Mouse (Mus musculus): Measurements from ENCODE around the gene Zc3h7b. TPM values are rescaled to one million over a fixed set of nuclear protein-coding genes. Genes with fewer than 3 reads are reported as not detected.

The Zc3h7b gene
- total and polyA plus RNA-seq, 3 experiments = 30.9 to 74.9 (median 65.5) TPM

DNA sequence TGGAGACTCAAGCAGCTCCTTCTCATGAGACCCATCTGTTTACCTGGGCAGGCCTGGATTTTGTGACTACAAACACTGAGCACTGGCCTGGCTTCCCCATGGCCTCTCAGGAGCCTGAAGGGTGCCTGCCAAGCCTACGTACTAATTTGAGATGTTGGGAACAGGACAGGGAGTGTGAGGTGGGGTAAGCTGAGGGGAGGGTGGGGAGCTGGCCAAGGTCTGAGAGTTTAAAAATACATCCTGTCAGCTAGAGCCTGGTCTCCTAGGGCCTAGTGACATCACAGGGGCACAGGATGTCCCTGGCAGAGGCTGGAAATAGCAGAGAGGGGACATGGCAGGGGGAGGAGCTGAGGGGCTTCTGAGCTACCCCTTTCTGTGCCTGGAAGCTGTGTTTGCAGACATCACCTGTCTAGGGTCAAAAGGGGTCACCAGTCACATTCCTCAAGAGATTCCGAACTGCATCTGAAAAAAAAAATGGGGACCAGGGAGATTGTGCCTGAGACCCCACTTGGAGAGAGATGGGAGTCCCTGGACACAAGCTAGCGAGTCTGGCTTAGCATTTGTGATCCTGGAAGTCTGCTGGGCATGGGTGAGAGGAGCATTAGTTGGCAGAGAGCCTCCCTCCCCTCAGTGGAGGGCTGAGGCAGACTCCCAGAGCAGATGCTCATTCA is 89.4 kb downstream of the Zc3h7b start:
- Histone ChIP-seq H3K9ac (ENCODE audit: low read depth, low read length) (peak overlapping the region; percentile 39), H3K27me3 (ENCODE audit: control insufficient read depth, insufficient read depth, low read length) (no peaks in the 10 kb centered on the region), H3K36me3 (ENCODE audit: control insufficient read depth, insufficient read depth, low read length) (no peaks in the 10 kb centered on the region), H3K79me2 (replicated peaks; ENCODE audit: control insufficient read depth, insufficient read depth, low read length) (no peaks in the 10 kb centered on the region), H3K4me1 (ENCODE audit: control insufficient read depth, insufficient read depth, low read length) (peaks cover 24% of the 10 kb centered on the region), H3K27ac (peak overlapping the region; percentile 97), H3K4me3 (no peak overlapping the region)
- TF ChIP-seq CTCF (IDR thresholded peaks at IDR 0.05) (no peak), POLR2A (IDR thresholded peaks at IDR 0.05; ENCODE audit: insufficient read depth, low read depth, low read length) (peak; percentile 26; the same call in 1 of the 2 replicates), EP300 (IDR thresholded peaks at IDR 0.05; ENCODE audit: insufficient read depth, low read depth, low read length) (peak; percentile 100)
- DNase-seq = peak; percentile 62 to 81
- WGBS = 45% methylated on average over 3 of the region's 3 CpGs
- intact Hi-C loops (cut with DNase I) = loop anchor here (5.0 kb wide), 1 partner anchor 38 kb away; the partner anchor contains the start of genes Aco2 and Phf5a

DNA sequence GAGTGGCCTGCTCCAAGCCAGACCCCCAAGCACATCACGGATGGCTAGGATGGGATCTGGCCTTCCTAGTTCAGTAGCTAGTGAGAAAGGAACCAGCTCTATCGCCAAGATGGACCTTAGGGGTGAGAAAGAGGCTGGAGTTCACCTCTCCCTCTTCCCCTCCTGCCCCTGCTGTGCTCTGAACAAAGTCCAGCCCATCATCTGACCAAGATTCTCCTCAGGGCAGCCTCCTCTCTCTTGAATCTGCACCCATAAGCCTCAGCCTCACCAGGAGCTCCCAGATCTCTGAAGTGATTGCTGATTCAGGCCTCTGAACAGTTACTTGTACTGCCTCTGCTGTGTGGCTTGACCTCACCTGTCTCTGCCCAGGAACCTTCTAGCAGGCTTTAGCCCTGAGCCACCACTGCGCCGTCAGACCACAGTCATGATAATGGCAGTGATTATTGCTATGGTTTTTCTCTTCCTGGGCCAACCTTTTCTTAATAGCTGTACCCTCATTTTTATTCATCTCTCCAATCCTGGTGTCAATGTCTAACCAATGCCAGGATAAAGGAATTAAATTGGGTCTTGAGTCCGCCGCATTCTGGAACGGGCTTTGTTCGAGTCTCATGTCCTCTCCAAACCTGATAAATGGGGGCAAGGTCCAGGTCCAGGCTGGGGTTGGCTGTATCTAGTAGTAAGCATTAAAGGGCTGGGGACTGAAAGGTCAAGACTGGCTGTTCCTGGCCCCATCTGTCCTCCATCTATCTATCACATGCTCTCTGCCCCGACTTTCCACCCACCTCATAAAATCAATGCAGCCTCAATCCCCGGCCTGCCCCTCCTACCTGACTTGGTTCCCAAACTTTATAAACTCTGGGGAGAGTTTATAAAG is 90.4 kb downstream of the Zc3h7b start:
- Histone ChIP-seq H3K27ac (peak overlapping the region; percentile 97), H3K36me3 (ENCODE audit: control insufficient read depth, insufficient read depth, low read length) (no peaks in the 10 kb centered on the region), H3K4me3 (no peak overlapping the region; the same call in 1 of the 2 replicates), H3K4me1 (ENCODE audit: control insufficient read depth, insufficient read depth, low read length) (peaks cover 32% of the 10 kb centered on the region), H3K9ac (ENCODE audit: low read depth, low read length) (peak overlapping the region; percentile 88), H3K79me2 (replicated peaks; ENCODE audit: control insufficient read depth, insufficient read depth, low read length) (no peaks in the 10 kb centered on the region), H3K27me3 (ENCODE audit: control insufficient read depth, insufficient read depth, low read length) (no peaks in the 10 kb centered on the region)
- TF ChIP-seq EP300 (IDR thresholded peaks at IDR 0.05; ENCODE audit: insufficient read depth, low read depth, low read length) (0 out of 2 replicates have a peak, but pooled peaks have one; percentile 57), POLR2A (IDR thresholded peaks at IDR 0.05; ENCODE audit: insufficient read depth, low read depth, low read length) (no peak; the same call in 1 of the 2 replicates)
- intact Hi-C loops (cut with DNase I) = no loop called here
- peak in 1 of 2 experiments; percentile 36 for DNase-seq
- 70% methylated on average over 10 of the region's 10 CpGs for WGBS

- whole genome bisulfite sequencing = 2% methylated on average over 33 of the region's 33 CpGs
- peak overlapping the region; percentile 24 for H3K4me3 ChIP-seq
- no peaks in the 10 kb centered on the region for H3K27me3 ChIP-seq (ENCODE audit: control insufficient read depth, insufficient read depth, low read length)
- H3K4me1 ChIP-seq (ENCODE audit: control insufficient read depth, insufficient read depth, low read length) = peaks cover 31% of the 10 kb centered on the region
- intact Hi-C loops (cut with DNase I) = no loop called here
- TF ChIP-seq POLR2A (IDR thresholded peaks at IDR 0.05; ENCODE audit: insufficient read depth, low read depth, low read length) = peak; percentile 95
- TF ChIP-seq CTCF (IDR thresholded peaks at IDR 0.05) = no peak
- peak; percentile 99 for TF ChIP-seq EP300 (IDR thresholded peaks at IDR 0.05; ENCODE audit: insufficient read depth, low read depth, low read length)
- H3K27ac ChIP-seq = peak overlapping the region; percentile 97
- DNase-seq = peak; percentile 88 to 94
- H3K9ac ChIP-seq (ENCODE audit: low read depth, low read length) = peak overlapping the region; percentile 88
- no peaks in the 10 kb centered on the region for H3K79me2 ChIP-seq (replicated peaks; ENCODE audit: control insufficient read depth, insufficient read depth, low read length)
- H3K36me3 ChIP-seq (ENCODE audit: control insufficient read depth, insufficient read depth, low read length) = no peaks in the 10 kb centered on the region
Observed at GRCm38 (mm10) chr15:81836124-81836821, 91.4 kb downstream of the Zc3h7b start.

DNA sequence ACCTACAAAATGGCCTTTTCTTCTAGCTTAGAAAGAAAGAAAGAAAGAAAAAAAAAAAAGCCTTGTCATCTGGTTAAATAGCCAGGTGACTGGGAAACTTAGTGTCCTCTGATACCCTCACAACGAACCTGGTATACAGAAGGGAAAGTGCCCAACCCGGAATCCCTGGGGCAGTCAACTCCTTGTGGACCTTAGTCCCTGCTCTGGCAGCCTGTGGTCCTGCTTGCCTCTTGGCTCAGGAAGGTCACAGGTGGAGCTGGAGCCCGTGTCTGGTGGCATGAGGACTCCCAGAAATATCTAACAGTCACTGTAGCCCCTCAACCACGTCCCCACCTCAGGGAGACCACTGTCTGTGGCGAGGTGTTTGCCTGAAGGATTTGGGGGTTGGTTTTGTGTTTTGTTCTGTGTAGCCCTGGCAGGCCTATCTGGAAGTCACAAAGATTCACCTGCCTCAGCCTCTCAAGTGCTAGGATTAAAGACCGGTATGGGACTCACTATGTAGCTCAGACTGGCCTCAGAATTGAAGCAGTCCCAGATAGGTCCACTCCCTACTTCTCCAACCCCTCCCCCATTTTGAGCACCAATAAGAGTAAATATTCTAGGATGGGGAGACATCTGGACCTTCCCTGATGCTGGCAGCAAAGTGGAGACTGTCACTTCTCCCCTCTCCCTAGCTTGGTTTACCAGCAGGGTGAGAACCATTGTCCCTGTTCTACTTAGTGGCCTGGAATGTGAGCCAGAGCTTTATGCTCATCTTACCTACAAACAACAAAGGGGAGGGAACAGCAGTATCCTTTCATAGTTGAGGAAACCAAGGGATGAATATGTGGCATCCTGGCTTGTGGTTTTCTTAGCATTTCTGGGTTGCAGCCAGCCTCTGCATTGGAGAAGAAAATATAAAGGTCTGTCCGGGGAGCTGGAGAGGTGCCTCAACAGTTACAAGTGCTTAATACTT is 92.4 kb downstream of the Zc3h7b start:
- no peak for DNase-seq
- Histone ChIP-seq H3K4me1 (ENCODE audit: control insufficient read depth, insufficient read depth, low read length) (peaks cover 28% of the 10 kb centered on the region), H3K9ac (ENCODE audit: low read depth, low read length) (peak overlapping the region; percentile 60), H3K27me3 (ENCODE audit: control insufficient read depth, insufficient read depth, low read length) (no peaks in the 10 kb centered on the region), H3K36me3 (ENCODE audit: control insufficient read depth, insufficient read depth, low read length) (no peaks in the 10 kb centered on the region), H3K79me2 (replicated peaks; ENCODE audit: control insufficient read depth, insufficient read depth, low read length) (no peaks in the 10 kb centered on the region), H3K4me3 (no peak overlapping the region; the same call in 1 of the 2 replicates), H3K27ac (peak overlapping the region; percentile 97)
- intact Hi-C loops (cut with DNase I) = loop anchor here (1.0 kb wide), 1 partner anchor 21 kb away; the partner anchor contains the start of gene Tob2
- 52% methylated on average over 7 of the region's 7 CpGs for WGBS
- TF ChIP-seq EP300 (IDR thresholded peaks at IDR 0.05; ENCODE audit: insufficient read depth, low read depth, low read length) (no peak), POLR2A (IDR thresholded peaks at IDR 0.05; ENCODE audit: insufficient read depth, low read depth, low read length) (no peak), CTCF (IDR thresholded peaks at IDR 0.05) (no peak)

All from heart, adult 2 months (tissue).